Mouse (Mus musculus) neural tube, embryonic 10.5 days (tissue): ENCODE measurements around the gene Cdpf1.

Experiments
- DNase-seq: peaks from one replicate; pipeline ENCODE4 v3.0.0-alpha.2; 2017; ENCODE audit warnings: low spot score; ENCODE audit errors: extremely low spot score

Gene Cdpf1

GRCm38 (mm10) chr15:85766677-85767076, 44.8 kb downstream of the Cdpf1 start:
- no peak for DNase-seq

- no peak for DNase-seq
These were observed 46.5 kb downstream of the Cdpf1 start for GRCm38 (mm10) chr15:85765022-85765421.

- DNase-seq: no peak
These were observed 48.7 kb downstream of the Cdpf1 start for GRCm38 (mm10) chr15:85762761-85763160.

GRCm38 (mm10) chr15:85757768-85758167, 53.7 kb downstream of the Cdpf1 start:
- DNase-seq: no peak
